Mouse (Mus musculus) forebrain, embryonic 10.5 days (tissue): ENCODE results near the gene Spryd3. TPM values are rescaled to one million over a fixed set of nuclear protein-coding genes. Genes with fewer than 3 reads are reported as not detected.
"Not testable (repeated sequence)": the region's sequence is repeated elsewhere in the genome, so short reads cannot be mapped to it uniquely, and the experiment has no call there.

Experiments used
- DNase-seq: peaks from one replicate; pipeline ENCODE4 v3.0.0-alpha.2; 2017; ENCODE audit warnings: low spot score; ENCODE audit errors: extremely low spot score
- H3K27ac ChIP-seq: fragments of 300-500 bp; sonication (generic); 2 replicates; pipeline ENCODE4 v1.5.1; 2016; ENCODE audit warnings: mild to moderate bottlenecking
- H3K27me3 ChIP-seq: fragments of 300-500 bp; sonication (generic); 2 replicates; pipeline ENCODE4 v1.6.1; 2016; ENCODE audit warnings: mild to moderate bottlenecking; ENCODE audit not compliant: poor library complexity, severe bottlenecking
- H3K36me3 ChIP-seq: fragments of 300-500 bp; sonication (generic); replicated peaks from 2 replicates; pipeline ENCODE4 v1.6.1; 2016; ENCODE audit warnings: mild to moderate bottlenecking, moderate library complexity
- H3K4me1 ChIP-seq: fragments of 300-500 bp; sonication (generic); 2 replicates; pipeline ENCODE4 v1.6.1; 2016
- H3K4me3 ChIP-seq: fragments of 300-500 bp; sonication (generic); 2 replicates; pipeline ENCODE4 v1.5.1; 2016; ENCODE audit warnings: mild to moderate bottlenecking, moderate library complexity
- H3K9me3 ChIP-seq: fragments of 300-500 bp; sonication (generic); 2 replicates; pipeline ENCODE4 v1.6.1; 2016; ENCODE audit warnings: mild to moderate bottlenecking, moderate library complexity
- WGBS: fragments of 180-500 bp; shearing (Covaris S2); methylation state at CpG from one replicate; pipeline ENCODE4 v1.1.7; 2016; 5-methylcytosine and 5-hydroxymethylcytosine counted together
- polyA plus RNA-seq: library from polyadenylated mRNA; unstranded; fragments of >200 nt; fragmentation: Nextera tagmentation; extraction: Ambion mirVana; gene quantifications from 2 replicates; pipeline ENCODE4 v1.2.1, GENCODE M21; 2016

The Spryd3 gene
- polyA plus RNA-seq, 1 experiment from 2014 or later = 12.7 TPM

DNA sequence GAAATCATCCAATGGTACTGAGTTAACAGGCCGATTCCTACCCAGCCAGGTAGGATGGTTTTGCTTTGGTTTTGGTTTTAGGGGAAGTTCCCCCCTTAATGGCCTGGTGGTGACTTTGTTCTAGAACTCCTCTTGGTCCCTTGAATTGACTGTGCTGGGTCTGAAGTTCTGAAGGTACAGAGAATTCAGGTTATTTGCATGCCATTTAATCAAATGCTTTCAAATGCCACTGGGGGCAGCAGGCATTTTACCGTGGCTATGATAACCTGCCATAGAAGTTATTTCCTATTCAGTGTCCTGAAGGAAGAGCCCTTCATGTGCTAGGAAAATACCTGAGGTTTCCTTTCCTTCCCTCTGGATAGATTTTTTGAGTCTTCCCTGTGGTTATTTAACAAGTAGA, 55.6 kb downstream of the Spryd3 start:
- peaks cover 10% of the 10 kb centered on the region for H3K4me1 ChIP-seq
- H3K36me3 ChIP-seq = peaks cover 78% of the 10 kb centered on the region
- H3K9me3 ChIP-seq = no peaks in the 10 kb centered on the region
- no peak overlapping the region for H3K4me3 ChIP-seq
- H3K27me3 ChIP-seq = no peaks in the 10 kb centered on the region
- no peak for DNase-seq
- H3K27ac ChIP-seq = no peak overlapping the region
- 87% methylated on average over 2 of the region's 2 CpGs for WGBS

DNA sequence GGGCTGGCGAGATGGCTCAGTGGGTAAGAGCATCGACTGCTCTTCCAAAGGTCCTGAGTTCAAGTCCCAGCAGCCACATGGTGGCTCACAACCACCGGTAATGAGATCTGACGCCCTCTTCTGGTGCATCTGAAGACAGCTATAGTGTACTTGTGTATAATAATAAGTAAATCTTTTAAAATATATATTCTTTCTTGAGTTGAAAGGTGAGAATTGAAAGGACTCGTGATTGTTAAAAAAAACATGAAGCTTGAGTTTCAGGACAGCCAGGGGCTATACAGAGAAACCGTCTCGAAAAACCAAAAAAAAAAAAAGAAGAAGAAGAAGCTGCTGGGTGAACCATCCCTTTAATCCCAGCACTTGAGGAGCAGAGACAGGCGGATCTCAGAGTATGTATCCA, 56.1 kb downstream of the Spryd3 start:
- Histone ChIP-seq H3K36me3 (peaks cover 76% of the 10 kb centered on the region), H3K4me1 (peaks cover 15% of the 10 kb centered on the region)
- H3K27me3 ChIP-seq, DNase-seq, H3K4me3 ChIP-seq, H3K9me3 ChIP-seq, H3K27ac ChIP-seq: not testable (repeated sequence)
- 85% methylated on average over 8 of the region's 8 CpGs for WGBS

DNA sequence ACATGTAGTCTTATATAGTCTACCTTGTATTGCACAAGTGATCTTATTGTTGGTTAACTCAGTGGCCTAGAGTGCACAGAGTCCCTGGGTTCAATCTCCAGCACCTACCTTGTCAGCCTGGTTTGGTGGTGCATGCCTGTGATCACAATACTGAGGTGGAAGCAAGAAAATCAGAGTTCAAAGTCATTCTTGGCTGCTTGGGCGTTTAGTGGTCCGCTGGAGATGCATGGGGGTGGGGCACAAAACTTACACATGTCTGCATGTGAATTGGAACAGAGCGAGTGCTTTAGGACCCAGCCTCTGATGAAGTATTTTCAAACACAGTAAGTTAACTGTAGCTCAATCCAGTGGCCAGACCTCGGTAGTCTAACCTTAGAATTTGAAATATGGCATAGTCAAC, 56.8 kb downstream of the Spryd3 start:
- peaks cover 69% of the 10 kb centered on the region for H3K36me3 ChIP-seq
- H3K27me3 ChIP-seq = no peaks in the 10 kb centered on the region
- no peak for DNase-seq
- H3K4me3 ChIP-seq = no peak overlapping the region
- peaks cover 17% of the 10 kb centered on the region for H3K4me1 ChIP-seq
- 88% methylated on average over 4 of the region's 4 CpGs for WGBS
- no peaks in the 10 kb centered on the region for H3K9me3 ChIP-seq
- H3K27ac ChIP-seq = no peak overlapping the region

DNA sequence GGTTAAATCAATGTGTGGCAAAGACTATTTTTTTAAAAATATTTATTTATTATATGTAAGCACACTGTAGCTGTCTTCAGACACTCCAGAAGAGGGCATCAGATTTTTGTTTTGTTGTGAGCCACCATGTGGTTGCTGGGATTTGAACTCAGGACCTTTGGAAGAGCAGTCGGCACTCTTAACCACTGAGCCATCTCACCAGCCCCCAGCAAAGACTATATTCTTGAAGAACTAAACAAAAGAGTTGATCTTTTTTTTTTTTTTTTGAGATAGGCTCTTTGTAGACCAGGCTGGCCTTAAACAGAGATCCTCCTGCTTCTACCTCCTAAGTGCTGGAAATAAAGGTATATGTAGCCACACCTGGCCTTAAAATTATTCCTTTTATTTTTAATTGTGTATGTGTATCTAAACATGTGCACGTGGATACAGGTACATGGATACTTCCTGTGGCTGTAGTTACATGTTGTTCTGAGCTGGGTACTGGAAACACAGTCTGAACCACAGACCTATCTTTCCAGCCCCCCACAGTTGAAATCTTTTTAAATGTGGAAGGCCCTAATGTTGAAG, 58.8 kb downstream of the Spryd3 start:
- Histone ChIP-seq H3K27me3 (no peaks in the 10 kb centered on the region), H3K4me1 (peaks cover 25% of the 10 kb centered on the region), H3K27ac (no peak overlapping the region), H3K4me3 (no peak overlapping the region), H3K36me3 (peaks cover 49% of the 10 kb centered on the region), H3K9me3 (no peaks in the 10 kb centered on the region)
- DNase-seq = no peak
- WGBS = 90% methylated on average over 2 of the region's 2 CpGs

DNA sequence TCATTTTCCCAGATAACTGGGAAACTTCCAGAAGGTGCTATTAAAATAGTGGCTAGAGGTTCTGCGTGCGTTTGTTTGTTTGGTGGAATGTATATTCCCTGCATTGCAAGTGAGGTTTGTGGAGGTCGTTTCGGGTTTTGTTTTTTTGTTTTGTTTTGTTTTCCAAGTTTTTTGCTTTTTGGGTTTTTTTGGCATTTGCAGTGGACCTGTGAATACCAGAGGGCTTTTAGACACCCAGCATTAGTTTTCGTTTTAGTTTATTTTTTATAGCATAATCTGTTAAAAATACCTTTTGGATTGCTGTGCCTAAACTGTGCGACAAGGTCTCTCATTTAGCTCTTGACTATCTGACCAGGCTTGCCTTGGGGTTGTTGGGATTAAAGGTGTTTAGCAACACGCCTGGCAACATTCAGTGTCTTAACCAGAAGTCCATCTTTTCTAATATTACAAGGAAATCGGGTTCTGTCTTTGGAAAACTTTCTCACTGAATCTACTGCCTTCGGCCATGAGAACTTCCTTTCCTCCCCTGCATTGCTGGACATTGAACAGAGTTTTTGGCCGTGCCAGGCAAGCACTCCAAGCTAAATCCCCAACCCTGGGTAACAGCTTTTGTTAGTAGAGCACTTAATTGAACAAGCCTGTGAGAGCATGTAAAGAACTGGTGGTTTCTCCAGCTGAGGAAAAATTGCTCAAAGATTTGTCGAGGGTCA, 61.0 kb downstream of the Spryd3 start:
- no peak for DNase-seq
- H3K27me3 ChIP-seq = no peaks in the 10 kb centered on the region
- peaks cover 28% of the 10 kb centered on the region for H3K36me3 ChIP-seq
- peaks cover 25% of the 10 kb centered on the region for H3K4me1 ChIP-seq
- 17% methylated on average over 11 of the region's 11 CpGs for WGBS
- H3K27ac ChIP-seq = peak overlapping the region; percentile 99
- no peaks in the 10 kb centered on the region for H3K9me3 ChIP-seq
- H3K4me3 ChIP-seq = peak overlapping the region; percentile 87

DNA sequence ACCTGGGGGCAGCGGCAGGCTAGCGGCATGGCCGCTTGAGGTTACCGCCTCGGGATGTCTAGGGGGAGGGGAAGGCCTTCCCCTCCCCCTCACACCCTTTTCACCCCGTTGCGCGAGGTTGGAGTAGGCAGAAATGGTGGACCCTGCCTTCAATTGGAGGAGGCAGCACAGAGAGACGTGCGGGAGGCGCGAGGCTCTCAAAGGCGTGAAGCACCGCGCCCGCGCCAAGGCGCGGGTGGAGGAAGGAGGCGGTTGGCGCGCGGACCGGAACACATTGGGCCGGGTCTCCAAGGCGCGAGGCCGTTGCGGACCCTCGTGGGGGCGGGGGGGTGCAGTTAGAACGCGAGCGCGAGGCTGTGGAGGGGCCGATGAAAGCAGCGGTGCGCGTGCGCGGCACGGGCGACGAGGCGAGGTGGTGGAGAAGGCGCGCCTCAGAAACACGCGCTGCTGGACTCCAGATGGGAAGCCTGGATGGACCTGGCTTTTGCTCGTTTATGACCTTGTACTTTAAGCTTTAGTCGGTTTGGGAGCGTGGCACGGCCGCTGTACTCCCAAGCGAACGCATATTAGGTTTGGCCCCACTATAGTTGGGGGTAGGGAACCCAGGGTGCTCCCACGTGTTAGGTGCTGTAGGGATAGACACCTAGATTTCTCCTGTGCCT, 61.8 kb downstream of the Spryd3 start:
- DNase-seq = peak; percentile 68
- under 1% methylated on average over 57 of the region's 57 CpGs for WGBS
- peak overlapping the region; percentile 87 for H3K4me3 ChIP-seq
- H3K27me3 ChIP-seq = 0 out of 2 replicates have a peak, but pooled peaks cover 2% of the 10 kb centered on the region
- H3K9me3 ChIP-seq = no peaks in the 10 kb centered on the region
- peaks cover 21% of the 10 kb centered on the region for H3K36me3 ChIP-seq
- peak overlapping the region; percentile 99 for H3K27ac ChIP-seq
- peaks cover 25% of the 10 kb centered on the region for H3K4me1 ChIP-seq

DNA sequence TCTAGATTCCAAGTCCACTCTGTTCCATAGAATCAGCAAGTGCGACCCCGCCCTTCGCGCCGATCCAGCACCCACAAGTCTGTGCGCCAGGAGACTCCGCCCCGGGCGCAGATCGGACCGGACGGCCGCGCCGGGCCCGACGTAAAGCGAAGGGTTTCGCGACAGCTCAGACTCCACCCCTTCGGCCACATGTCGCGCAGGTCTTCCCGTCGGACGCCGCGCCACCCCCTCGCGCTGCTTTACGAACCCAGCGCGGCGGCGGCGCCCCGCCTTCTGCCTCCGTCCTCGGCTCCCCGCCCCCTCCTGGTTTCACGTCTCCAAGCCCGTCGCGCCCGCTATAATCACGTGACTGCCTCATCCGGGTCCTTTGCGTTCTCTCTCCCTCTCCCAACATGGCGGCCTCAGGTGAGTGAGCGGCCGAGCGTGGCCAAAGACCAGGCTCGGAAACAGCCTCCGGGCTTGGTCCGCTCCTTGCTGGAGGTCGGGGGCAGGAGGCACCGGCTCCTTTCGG, 62.4 kb downstream of the Spryd3 start, which contains the start of gene Eif4b:
TSS of gene Eif4b (plus strand) at position 215 of the 511 bp plus-strand sequence.
- under 1% methylated on average over 58 of the region's 58 CpGs for WGBS
- H3K4me1 ChIP-seq = peaks cover 25% of the 10 kb centered on the region
- H3K4me3 ChIP-seq = peak within 1 kb of the TSS; percentile 87
- no peaks in the 10 kb centered on the region for H3K9me3 ChIP-seq
- DNase-seq = peak; percentile 100
- peaks cover 16% of the 10 kb centered on the region for H3K36me3 ChIP-seq
- H3K27ac ChIP-seq = peak within 1 kb of the TSS; percentile 99
- H3K27me3 ChIP-seq = 0 out of 2 replicates have a peak, but pooled peaks cover 5% of the 10 kb centered on the region

DNA sequence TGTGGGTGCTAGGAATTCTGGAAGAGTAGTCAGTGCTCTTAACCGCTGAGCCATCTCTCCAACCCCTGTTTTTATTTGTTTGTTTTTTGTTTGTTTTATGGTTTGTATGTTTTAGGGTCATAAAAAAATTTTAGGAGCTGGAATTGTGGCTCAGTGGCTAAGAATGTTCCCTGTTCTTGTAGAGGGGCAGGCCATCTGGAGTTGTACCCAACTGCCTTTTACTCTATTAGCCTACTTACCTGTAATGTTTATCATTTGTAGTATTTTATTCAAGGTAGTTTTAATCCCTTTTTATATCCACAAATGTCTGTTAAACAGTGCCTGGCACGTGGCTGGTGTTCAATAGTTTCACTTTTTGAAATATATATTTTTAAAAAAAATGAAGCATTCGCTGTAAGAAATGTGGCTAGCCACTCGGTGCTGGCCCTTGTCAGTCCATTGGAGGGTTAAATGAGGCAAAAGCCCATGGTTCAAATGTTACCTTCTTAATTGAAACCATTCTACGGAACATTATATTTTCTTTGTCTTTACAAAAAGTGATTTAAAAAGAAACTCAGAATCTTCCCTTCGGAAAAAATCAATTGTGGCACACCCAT, 63.0 kb downstream of the Spryd3 start:
- Histone ChIP-seq H3K9me3 (no peaks in the 10 kb centered on the region), H3K4me3 (peak overlapping the region; percentile 87), H3K27ac (peak overlapping the region; percentile 99), H3K36me3 (peaks cover 14% of the 10 kb centered on the region), H3K4me1 (peaks cover 25% of the 10 kb centered on the region), H3K27me3 (0 out of 2 replicates have a peak, but pooled peaks cover 5% of the 10 kb centered on the region)
- WGBS = 15% methylated on average over 6 of the region's 6 CpGs
- no peak for DNase-seq

DNA sequence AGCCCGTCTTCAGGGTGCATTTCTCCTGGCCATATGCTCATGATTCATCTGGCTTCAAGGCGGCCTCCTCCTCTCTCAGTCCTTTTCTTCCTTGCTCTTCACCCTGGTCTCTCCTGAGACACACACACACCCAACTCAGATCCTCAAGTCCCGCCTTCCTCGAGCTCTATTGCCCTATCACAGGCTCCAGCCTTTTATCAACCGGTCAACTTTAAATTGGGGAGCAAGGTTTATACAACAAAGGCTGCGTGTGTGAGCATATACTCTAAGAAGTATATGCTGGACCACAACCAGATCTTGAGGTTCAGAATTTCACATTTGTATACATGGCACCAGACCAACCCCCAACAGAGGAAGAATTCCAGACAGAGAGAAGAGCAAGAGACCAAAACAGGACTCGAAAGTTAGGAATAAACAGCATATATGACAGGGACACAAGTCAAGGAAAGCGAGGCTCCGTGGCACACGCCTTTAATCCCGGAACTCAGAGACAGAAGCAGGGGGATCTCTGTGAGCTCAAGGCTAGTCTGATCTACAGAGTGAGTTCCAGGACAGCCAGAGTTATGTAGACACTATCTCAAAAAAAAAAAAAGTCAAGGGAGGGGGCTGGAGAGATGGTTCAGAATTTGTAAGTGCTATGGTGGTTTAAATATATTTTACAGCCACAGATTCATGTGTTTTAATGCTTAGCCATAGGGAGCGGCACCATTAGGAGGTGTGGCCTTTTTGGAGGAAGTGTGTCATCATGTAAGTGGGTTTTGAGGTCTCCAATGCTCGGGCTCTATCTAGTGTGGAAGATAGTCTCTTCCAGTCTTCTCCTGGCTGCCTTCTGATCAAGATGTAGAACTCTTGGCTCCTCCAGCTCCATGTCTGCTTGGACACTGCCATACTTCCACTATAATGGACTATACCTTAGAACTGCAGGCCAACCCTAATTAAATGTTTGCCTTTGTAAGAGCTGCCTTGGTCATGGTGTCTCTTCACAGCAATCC, 65.3 kb downstream of the Spryd3 start:
- no peak overlapping the region for H3K4me3 ChIP-seq
- H3K36me3 ChIP-seq = peaks cover 4% of the 10 kb centered on the region; the same call in 1 of the 2 replicates
- H3K4me1 ChIP-seq = peaks cover 20% of the 10 kb centered on the region
- no peaks in the 10 kb centered on the region for H3K9me3 ChIP-seq
- H3K27ac ChIP-seq = no peak overlapping the region
- peaks cover 25% of the 10 kb centered on the region for H3K27me3 ChIP-seq
- WGBS = 79% methylated on average over 13 of the region's 13 CpGs
- DNase-seq = no peak
